Mouse (Mus musculus) NIH3T3 (cell line): ENCODE measurements around the gene Mrgprb8.
"Not testable (repeated sequence)": the region's sequence is repeated elsewhere in the genome, so short reads cannot be mapped to it uniquely, and the experiment has no call there.

Source experiments
- DNase-seq: peaks from one replicate; pipeline ENCODE4 v3.0.0-alpha.2; 2012; ENCODE audit warnings: low read depth

Mrgprb8 gene

DNA sequence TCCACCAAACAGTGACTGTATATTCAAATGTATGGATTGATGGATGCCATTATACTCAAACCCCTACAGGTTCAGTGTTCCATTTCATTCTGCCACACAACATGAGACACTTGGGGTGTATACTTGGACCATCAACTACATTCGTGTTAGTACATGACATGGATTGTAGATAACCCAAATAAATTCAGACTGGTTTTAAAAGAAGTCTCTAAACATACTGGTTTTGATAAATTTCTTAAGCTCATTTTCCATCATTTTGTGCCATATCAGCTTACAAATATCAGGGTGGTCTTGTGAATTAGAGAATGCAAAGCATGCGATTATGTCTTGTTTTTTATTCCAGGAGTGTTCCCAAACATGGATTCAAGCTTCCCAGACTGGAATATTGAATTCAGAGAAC lies at the start of gene Mrgprb8:
Gene Mrgprb8, plus strand, starts transcription at position 301 of the 400 bp plus-strand sequence.
- DNase-seq: no peak

DNA sequence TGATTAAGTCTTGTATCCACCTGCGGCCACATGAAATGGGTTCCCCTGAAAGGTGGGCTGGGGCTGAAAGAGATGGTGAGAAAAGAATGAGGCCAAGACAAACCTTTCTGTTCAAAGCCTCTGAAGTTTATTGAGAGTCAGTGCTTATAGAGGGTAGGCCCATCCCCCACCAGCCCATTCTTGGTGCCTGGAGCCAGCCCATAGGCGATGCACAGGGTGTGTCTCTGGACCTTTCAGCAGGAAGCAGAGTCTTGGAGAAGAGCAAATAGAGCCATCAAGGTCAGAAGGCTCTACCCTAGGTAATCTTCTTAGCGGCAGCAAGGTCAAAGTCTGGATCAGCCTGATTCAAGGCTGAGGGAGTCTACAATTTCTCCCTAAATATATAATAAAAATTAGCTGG lies 47.6 kb downstream of the Mrgprb8 start:
- DNase-seq: not testable (repeated sequence)

DNA sequence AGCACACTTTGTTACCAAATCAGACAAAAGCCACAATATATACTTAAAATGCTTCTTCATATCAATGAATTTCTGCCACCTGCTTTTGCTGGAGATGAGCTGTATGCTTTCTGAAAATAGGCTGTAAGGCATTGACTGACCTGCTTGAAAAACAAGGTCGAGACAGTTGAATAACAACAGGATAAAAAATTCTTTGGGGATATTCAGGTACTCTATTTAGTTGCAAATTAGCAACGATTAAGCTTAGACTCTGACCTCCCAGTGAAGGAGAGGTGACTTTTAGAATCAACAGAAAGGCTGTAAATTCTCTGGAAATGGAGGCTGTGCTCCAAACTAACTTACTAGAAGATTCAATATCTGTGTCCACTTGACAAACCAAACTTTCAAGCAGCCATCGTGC lies 48.3 kb downstream of the Mrgprb8 start:
- no peak for DNase-seq
